Mouse (Mus musculus): ENCODE data around the gene Tmsb10.

DNA sequence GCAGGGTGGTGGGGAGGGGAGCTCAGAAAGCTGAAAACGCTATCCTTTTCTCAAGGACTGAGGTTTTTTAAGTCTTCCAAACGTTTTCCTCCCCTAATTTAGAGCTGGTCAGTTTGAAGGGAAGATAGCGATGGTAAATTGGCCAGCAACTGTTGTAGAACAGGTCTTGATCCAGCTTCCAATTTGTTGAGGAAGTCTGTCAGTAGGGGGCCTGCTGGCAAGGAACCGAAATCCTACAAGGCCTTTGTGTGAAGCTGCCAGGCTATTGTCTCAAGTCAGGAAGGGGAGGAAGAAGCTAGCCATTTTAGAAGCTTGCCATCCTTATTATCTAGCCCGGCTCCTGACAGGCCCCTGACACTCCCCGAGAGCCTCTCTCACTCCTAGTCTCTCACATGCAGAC, 10.6 kb downstream of the Tmsb10 start:
- TF ChIP-seq CTCF (IDR thresholded peaks at IDR 0.05; ENCODE audit: borderline replicate concordance, insufficient read depth, low read length) (no peak), POLR2A (IDR thresholded peaks at IDR 0.05; ENCODE audit: low read depth, low read length) (no peak)
